Mouse (Mus musculus): Measurements from ENCODE around the gene 4930404N11Rik. TPM values are rescaled to one million over a fixed set of nuclear protein-coding genes. Genes with fewer than 3 reads are reported as not detected.

4930404N11Rik gene
- polyA plus RNA-seq (2015; fragmentation: Nextera tagmentation; extraction: Ambion mirVana): 0.98 and 1.1 TPM in 2 replicates

DNA sequence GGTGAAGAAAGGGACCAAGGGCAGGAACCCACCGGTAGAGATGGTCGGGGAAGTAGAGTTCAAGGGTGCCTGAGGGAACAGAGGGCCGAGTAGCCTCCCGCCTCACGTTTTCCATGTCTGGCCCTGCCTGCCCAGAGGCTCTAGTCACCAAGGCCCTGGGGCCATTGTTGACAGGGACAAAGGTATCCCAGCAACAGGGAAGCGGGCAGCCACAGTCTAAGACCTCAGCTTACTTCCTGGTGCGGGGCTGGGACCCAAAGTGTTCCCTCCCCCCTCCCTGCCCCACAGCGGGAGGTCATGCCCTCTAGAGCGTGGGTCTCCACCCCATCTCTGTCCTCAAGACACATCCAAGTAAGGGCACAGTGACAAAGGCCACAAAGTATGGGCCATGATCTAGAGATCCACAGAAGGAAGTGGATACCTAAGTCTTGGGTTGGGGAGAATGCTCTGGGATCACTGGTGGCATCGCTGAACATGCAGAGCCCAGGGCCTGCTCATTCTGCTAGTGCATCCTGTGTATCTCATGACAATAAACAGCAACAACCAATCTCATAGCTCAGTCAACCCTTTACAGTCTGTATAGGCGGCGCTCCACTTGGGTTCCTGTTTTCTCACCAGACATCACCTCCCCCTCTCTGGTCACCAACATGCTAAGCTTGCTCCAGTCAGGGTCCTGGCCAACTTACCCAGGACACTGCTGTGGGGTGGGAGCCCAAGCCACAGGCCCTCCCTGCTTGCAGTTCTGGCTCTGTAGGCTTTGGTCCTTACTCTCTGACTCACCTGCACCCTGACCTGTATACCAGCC lies at the start of gene 4930404N11Rik:
Gene 4930404N11Rik (minus strand): TSS at position 145 of the 805 bp plus-strand sequence.
- Histone ChIP-seq H3K36me3 (peaks cover 65% of the 10 kb centered on the region), H3K27me3 (replicated peaks) (peaks cover 7% of the 10 kb centered on the region; the same call in 1 of the 2 replicates), H3K9ac (peak within 1 kb of the TSS; percentile 83), H3K4me1 (peaks cover 64% of the 10 kb centered on the region), H3K4me3 (peak within 1 kb of the TSS; percentile 52), H3K27ac (replicated peaks) (peak within 1 kb of the TSS; percentile 32; the same call in 1 of the 2 replicates), H3K9me3 (no peaks in the 10 kb centered on the region), H3K4me2 (peak within 1 kb of the TSS; percentile 81)
- 26% methylated on average over 12 of the region's 12 CpGs for WGBS
- ATAC-seq (ENCODE audit: extremely low read depth, insufficient number of reproducible peaks, low FRiP score, low TSS enrichment): no peak

DNA sequence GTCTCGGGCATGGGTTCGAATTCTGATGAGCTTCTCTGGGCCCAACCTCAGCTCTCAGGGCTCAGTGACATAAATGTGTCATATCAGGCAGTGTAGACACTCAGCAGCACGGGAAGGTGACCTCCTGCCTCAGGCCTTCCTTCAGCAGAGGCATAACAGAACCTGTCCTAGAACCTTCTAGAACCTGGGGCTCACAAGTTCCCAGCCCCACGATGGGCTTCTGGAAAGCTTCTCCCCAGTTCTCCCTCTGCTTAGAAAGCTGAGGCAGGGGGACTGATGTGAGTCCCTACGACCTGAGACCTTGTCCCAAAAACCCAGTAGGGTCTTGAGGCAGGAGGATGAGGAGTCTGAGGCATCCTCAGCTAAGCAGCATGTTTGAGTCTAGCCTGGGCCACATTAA lies 49.5 kb upstream of the 4930404N11Rik start:
- no peaks in the 10 kb centered on the region for H3K27me3 ChIP-seq (replicated peaks)
- no peak overlapping the region; the same call in 1 of the 2 replicates for H3K27ac ChIP-seq (replicated peaks)
- peak overlapping the region; percentile 71; the same call in 1 of the 2 replicates for H3K9ac ChIP-seq
- ATAC-seq (ENCODE audit: extremely low read depth, insufficient number of reproducible peaks, low FRiP score, low TSS enrichment): no peak
- no peak overlapping the region for H3K4me2 ChIP-seq
- peaks cover 36% of the 10 kb centered on the region for H3K36me3 ChIP-seq
- H3K4me1 ChIP-seq: peaks cover 94% of the 10 kb centered on the region
- H3K4me3 ChIP-seq: no peak overlapping the region
- 81% methylated on average over 5 of the region's 5 CpGs for WGBS
- H3K9me3 ChIP-seq: no peaks in the 10 kb centered on the region

DNA sequence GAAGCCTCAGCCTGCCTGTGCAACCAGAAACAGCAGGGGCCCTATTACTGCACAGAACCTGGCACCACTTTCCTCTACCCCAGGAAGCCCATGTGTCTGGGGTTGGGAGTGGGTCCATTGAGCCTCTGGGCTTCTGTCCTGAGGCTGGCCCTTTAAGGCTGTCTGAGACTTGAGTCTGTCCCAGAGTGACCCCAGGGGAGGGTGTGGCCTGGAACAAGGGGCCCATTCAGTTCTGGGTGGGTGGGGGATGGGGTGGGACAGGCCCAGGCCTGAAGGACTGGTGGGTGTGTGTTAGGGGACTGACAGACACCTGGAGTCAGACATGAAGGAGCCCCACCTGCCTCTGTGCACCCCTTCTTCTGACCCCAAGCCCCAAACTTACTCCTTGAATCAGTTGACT lies 49.1 kb upstream of the 4930404N11Rik start:
- no peak for ATAC-seq (ENCODE audit: extremely low read depth, insufficient number of reproducible peaks, low FRiP score, low TSS enrichment)
- Histone ChIP-seq H3K4me1 (peaks cover 99% of the 10 kb centered on the region), H3K27ac (replicated peaks) (peak overlapping the region; percentile 55; the same call in 1 of the 2 replicates), H3K4me2 (no peak overlapping the region), H3K27me3 (replicated peaks) (no peaks in the 10 kb centered on the region), H3K4me3 (no peak overlapping the region), H3K36me3 (peaks cover 32% of the 10 kb centered on the region), H3K9me3 (no peaks in the 10 kb centered on the region), H3K9ac (peak overlapping the region; percentile 71; the same call in 1 of the 2 replicates)

DNA sequence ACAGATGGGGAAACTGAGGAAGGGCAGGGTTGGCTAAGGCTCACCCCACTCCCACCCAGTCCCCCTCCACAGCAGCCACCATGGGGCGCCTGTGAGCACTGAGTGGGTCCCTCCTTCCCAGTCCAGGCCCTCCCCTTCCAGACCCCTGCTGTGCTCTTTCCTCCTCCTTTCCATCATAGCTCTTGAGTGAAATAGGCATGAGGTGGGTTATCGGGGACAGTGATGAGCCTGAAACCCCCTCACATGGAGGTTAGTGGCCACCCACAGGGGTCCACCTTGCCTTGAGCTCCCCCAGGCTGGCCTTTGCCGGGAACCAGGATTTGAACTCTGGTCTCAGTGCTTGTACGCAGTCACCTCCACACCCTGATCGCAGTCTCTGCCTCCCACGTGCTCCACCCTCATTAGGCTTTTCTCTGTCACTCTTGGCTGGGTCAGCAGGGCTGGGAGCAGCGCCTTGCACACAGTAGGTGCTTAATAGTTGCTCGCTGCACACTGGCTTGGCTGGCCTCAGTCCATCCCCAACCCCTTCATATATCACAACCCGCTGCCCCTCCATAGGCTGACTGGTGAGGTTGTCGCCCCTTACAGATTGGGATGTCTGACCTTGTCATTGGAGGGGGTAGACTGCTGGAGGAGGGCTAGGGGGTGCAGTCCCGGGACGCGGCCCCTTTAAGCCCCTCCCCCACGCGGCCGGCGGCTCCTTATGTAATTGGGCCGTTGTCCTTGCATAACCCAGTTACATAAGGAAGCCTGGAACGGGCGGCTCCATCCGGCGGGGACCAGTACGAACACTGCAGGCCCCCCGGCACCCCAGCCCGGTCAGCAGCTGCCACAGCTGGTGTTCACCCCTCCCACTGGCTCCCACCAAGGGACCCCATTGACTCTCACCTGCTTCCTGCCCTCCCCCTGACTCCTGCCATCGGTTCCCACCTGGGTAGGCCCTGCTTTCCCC lies 48.0 kb upstream of the 4930404N11Rik start:
- Histone ChIP-seq H3K9me3 (no peaks in the 10 kb centered on the region), H3K27me3 (replicated peaks) (no peaks in the 10 kb centered on the region), H3K4me2 (peak overlapping the region; percentile 50), H3K27ac (replicated peaks) (peak overlapping the region; percentile 98), H3K4me1 (peaks cover 100% of the 10 kb centered on the region), H3K36me3 (peaks cover 31% of the 10 kb centered on the region), H3K9ac (peak overlapping the region; percentile 71), H3K4me3 (peak overlapping the region; percentile 22; the same call in 1 of the 2 replicates)
- 29% methylated on average over 26 of the region's 26 CpGs for WGBS
- no peak for ATAC-seq (ENCODE audit: extremely low read depth, insufficient number of reproducible peaks, low FRiP score, low TSS enrichment)

DNA sequence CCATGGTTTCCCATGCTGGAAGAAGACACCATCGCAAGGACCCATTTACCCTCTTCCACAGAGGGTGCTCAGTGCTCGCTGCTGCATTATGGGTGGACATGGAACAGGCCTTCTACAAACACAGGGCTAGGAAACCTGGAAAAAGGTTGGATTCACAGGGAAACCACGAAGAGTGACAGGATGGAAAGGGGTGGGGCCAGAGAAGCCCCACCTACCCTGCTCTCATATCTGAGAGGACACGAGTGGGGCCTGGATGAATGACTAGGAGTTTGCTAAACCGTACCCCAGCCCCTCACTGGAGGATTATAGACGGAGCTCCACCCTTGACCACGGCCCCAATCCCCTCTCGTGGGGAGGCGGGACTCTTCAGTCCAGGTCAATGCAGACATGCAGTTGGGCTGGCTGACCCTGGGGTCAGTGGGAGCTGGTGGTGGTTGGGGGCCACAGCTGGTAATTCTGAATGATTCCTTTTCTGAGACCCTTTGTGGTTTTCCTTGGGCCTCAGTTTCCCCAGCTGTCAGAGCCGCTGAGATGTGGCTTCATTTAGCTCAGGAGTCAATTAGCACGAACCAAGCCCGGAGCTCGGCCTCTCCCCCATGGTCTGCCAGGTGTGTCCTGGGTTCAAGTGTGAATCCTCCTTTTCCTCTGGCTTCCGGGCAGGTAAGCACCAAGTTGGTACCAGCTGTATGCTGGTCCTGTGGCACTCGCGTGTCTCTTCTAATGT lies 47.1 kb upstream of the 4930404N11Rik start:
- no peaks in the 10 kb centered on the region for H3K9me3 ChIP-seq
- peak overlapping the region; percentile 98 for H3K27ac ChIP-seq (replicated peaks)
- H3K4me3 ChIP-seq: no peak overlapping the region
- H3K4me2 ChIP-seq: peak overlapping the region; percentile 37
- H3K27me3 ChIP-seq (replicated peaks): no peaks in the 10 kb centered on the region
- peak overlapping the region; percentile 71 for H3K9ac ChIP-seq
- peaks cover 34% of the 10 kb centered on the region for H3K36me3 ChIP-seq
- no peak for ATAC-seq (ENCODE audit: extremely low read depth, insufficient number of reproducible peaks, low FRiP score, low TSS enrichment)
- peaks cover 100% of the 10 kb centered on the region for H3K4me1 ChIP-seq
- 69% methylated on average over 16 of the region's 16 CpGs for WGBS

DNA sequence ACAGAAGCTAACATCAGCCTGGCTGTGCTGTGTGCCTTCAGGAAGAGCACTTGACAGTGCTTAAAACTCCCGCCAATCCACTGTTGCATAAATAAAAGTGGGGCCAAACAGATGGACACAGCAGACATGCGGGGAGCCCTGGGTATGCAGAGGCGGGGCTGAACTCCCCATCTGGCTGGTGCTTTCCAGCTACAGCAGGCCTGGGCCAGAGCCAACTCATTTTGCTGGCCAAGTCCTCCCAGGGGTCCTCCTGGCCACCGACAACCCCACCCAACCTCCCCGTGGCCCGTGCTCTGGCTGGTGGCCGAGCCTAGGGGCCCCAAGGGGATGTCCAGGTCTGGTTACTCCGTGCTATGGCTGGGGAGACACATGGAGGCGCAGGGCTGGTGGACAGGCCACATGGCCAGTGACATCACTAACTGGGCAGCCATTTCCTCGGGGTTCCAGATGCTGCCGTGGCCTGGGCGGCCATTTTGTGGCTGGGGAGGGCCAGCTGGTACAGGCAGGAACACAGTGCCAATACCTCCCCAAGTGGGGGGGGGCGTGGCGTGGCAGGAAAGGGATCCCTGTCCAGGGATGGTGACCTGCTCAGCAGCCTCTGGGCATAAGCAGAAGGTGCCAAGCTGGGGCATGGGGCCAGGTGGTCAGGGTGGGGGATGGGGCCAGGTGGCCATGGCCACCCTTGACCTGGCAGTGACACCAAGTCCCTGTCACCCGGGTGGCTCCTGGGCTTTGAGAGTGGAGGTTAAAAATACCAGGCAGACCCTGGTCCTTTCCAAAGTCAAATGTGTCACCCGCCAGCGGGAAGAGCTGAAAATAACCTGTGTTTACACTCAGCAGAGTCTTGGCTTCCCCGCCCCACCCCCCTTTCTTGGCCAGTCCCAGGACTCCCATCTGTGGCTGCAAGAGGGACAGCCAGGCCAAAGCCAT lies 46.1 kb upstream of the 4930404N11Rik start:
- no peak for ATAC-seq (ENCODE audit: extremely low read depth, insufficient number of reproducible peaks, low FRiP score, low TSS enrichment)
- Histone ChIP-seq H3K27me3 (replicated peaks) (0 out of 2 replicates have a peak, but pooled peaks cover under 1% of the 10 kb centered on the region), H3K9ac (peak overlapping the region; percentile 71), H3K4me3 (no peak overlapping the region), H3K36me3 (peaks cover 40% of the 10 kb centered on the region), H3K4me2 (peak overlapping the region; percentile 37), H3K9me3 (no peaks in the 10 kb centered on the region), H3K27ac (replicated peaks) (peak overlapping the region; percentile 98), H3K4me1 (peaks cover 100% of the 10 kb centered on the region)
- WGBS: 40% methylated on average over 18 of the region's 18 CpGs

DNA sequence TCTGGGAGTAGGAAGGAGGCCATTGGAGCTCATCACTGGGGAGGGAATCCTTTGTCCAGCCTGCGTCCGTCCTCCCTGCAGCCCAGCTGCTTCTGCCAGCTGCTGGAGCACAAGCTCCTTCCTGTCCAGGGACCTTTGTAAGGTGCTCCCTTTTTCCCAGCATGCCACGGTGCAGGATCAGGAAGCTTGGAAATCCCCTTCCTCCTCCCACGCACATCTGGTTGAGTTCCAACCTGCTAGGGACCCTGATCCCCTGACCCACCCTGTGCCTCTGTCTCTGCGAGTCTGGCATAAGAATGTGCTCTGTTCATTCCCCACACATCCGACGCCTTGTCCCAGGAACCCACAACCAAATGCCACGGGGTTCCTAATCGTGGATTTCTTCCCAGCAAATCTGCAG lies 45.4 kb upstream of the 4930404N11Rik start:
- H3K4me2 ChIP-seq: peak overlapping the region; percentile 51
- peak overlapping the region; percentile 71 for H3K9ac ChIP-seq
- no peaks in the 10 kb centered on the region for H3K9me3 ChIP-seq
- 0 out of 2 replicates have a peak, but pooled peaks cover 4% of the 10 kb centered on the region for H3K27me3 ChIP-seq (replicated peaks)
- H3K4me3 ChIP-seq: no peak overlapping the region
- peaks cover 47% of the 10 kb centered on the region for H3K36me3 ChIP-seq
- ATAC-seq (ENCODE audit: extremely low read depth, insufficient number of reproducible peaks, low FRiP score, low TSS enrichment): no peak
- peaks cover 100% of the 10 kb centered on the region for H3K4me1 ChIP-seq
- H3K27ac ChIP-seq (replicated peaks): peak overlapping the region; percentile 98
- WGBS: 60% methylated on average over 9 of the region's 9 CpGs

DNA sequence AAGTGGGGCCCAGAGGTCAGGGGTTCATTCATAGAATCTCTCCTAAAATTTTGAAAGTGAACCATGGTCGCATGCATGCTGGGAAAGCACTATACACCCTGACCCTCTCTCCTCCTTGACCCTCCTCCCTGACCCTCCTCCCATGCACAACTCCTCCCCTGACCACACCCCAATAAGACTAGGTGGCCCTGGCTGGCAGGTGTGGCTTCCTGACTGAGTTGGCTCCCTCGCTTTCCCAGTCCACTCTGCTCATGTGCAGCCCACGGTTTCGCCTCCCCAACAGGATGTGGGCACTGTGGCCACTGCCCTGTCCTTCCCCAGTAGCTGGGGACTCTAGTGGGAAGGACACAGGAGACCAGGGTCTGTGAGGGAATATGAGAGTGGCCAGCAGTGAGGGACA lies 44.7 kb upstream of the 4930404N11Rik start:
- Histone ChIP-seq H3K36me3 (peaks cover 47% of the 10 kb centered on the region), H3K4me2 (peak overlapping the region; percentile 51), H3K9ac (peak overlapping the region; percentile 71), H3K4me1 (peaks cover 100% of the 10 kb centered on the region), H3K27me3 (replicated peaks) (0 out of 2 replicates have a peak, but pooled peaks cover 4% of the 10 kb centered on the region), H3K4me3 (peak overlapping the region; percentile 25; the same call in 1 of the 2 replicates), H3K27ac (replicated peaks) (peak overlapping the region; percentile 98), H3K9me3 (no peaks in the 10 kb centered on the region)
- WGBS: 56% methylated on average over 4 of the region's 4 CpGs
- ATAC-seq (ENCODE audit: extremely low read depth, insufficient number of reproducible peaks, low FRiP score, low TSS enrichment): no peak

DNA sequence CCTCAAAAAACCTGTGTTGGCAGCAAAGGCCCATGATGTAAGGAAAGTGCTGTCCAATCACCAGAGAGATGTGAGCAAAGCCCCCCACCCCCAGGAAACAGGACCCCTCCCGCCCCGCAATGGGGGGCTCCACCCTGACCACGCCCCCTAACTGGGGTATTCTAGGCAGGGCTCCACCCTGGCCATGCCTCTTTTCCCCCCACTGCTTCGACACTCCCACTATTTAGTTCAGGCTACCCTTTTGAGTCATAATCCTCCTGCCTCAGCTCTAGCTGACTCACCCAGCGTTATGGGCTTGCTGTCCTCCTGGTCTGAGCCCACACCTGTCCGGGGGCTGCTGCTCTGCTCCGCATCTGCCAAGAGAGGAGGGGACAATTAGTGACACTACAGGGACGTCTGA lies 43.7 kb upstream of the 4930404N11Rik start:
- Histone ChIP-seq H3K27me3 (replicated peaks) (peaks cover 4% of the 10 kb centered on the region; the same call in 1 of the 2 replicates), H3K4me3 (peak overlapping the region; percentile 25), H3K9me3 (no peaks in the 10 kb centered on the region), H3K4me2 (peak overlapping the region; percentile 51), H3K27ac (replicated peaks) (peak overlapping the region; percentile 98), H3K36me3 (peaks cover 56% of the 10 kb centered on the region), H3K4me1 (peaks cover 96% of the 10 kb centered on the region), H3K9ac (peak overlapping the region; percentile 71)
- ATAC-seq (ENCODE audit: extremely low read depth, insufficient number of reproducible peaks, low FRiP score, low TSS enrichment): no peak
- WGBS: 34% methylated on average over 8 of the region's 8 CpGs

Measured in heart, embryonic 13.5 days (tissue).